Comparison of ENCODE assay signal across 20 mouse cellular contexts in the genomic region with DNA sequence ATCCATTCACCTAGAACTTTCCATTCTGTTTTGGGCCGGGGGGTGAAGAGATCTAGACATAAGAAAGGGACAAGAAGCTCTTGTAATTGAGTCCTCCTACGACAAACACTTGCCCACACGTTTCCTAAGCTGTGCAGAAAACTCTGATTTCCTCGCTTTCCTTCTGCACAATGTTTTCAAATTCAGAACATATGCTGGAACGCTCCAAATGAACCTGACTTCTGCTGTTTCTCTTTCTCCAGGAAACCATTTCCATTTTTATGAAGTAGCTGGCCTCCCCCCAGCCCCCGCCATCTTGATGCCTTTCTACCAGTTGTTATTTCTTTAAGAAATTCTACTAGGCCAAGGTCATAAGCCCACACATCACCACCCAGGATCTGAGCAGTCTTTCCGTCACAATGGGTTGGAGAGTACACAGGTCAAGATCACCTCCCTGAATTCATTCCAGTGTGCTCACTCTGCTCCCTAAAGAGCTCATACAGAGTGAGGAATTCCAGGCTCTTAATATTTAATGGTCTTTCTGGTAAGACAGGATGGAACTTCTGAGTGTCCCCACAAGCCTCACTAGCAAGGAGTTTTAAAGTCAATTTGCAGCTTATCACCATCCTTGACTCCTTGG.
A peak's percentile ranks its signal among the peaks of the same experiment; 100 is the strongest.
DNase-seq lines count a peak whose midpoint lies in the region; ATAC-seq and TF ChIP-seq lines count a peak whose summit lies in the region.
"Had no signal": no experiment of that assay in that cellular context is flagged by ENCODE, and none has a peak within 500 bp of the region (broad histone marks: within the 10 kb centered on the region; RNA-seq: fewer than 3 reads in every experiment).

No protein-coding gene starts in this region.

- TF ChIP-seq POLR2A in limb, embryonic 14.5 days (IDR thresholded peaks at IDR 0.05; ENCODE audit: borderline replicate concordance, extremely low read depth, insufficient read depth, insufficient read length), result no peak

- TF ChIP-seq CTCF in forebrain, postnatal 0 days (IDR thresholded peaks at IDR 0.05; ENCODE audit: low read depth), result no peak

- no peaks in the 10 kb centered on the region for H3K36me3 ChIP-seq in forebrain, postnatal 0 days (ENCODE audit: insufficient read depth)
- H3K36me3 ChIP-seq in forebrain, embryonic 12.5 days (replicated peaks), result no peaks in the 10 kb centered on the region
- H3K36me3 ChIP-seq in limb, embryonic 14.5 days (ENCODE audit: control insufficient read depth, insufficient read depth, low read length), result no peaks in the 10 kb centered on the region
- H3K36me3 ChIP-seq in intestine, embryonic 15.5 days, result no peaks in the 10 kb centered on the region
- H3K36me3 ChIP-seq: embryonic facial prominence, embryonic 12.5 days; forebrain, embryonic 10.5 days; hindbrain, embryonic 15.5 days; midbrain, embryonic 12.5 days; stomach, embryonic 15.5 days had no signal

- H3K4me3 ChIP-seq in forebrain, postnatal 0 days (ENCODE audit: low read depth, low read length), result no peak overlapping the region
- no peak overlapping the region for H3K4me3 ChIP-seq in forebrain, embryonic 12.5 days (replicated peaks)
- no peak overlapping the region for H3K4me3 ChIP-seq in limb, embryonic 14.5 days (replicated peaks; ENCODE audit: low read length)
- H3K4me3 ChIP-seq in intestine, embryonic 15.5 days (replicated peaks), result no peak overlapping the region
- H3K4me3 ChIP-seq: embryonic facial prominence, embryonic 12.5 days; forebrain, embryonic 10.5 days; hindbrain, embryonic 15.5 days; midbrain, embryonic 12.5 days; myocyte; stomach, embryonic 15.5 days had no signal

- H3K27me3 ChIP-seq in forebrain, postnatal 0 days (ENCODE audit: insufficient read depth, low read length), result no peaks in the 10 kb centered on the region
- H3K27me3 ChIP-seq in forebrain, embryonic 12.5 days, result no peaks in the 10 kb centered on the region
- no peaks in the 10 kb centered on the region for H3K27me3 ChIP-seq in limb, embryonic 14.5 days (ENCODE audit: control insufficient read depth, insufficient read depth, low read length)
- H3K27me3 ChIP-seq in intestine, embryonic 15.5 days (replicated peaks), result no peaks in the 10 kb centered on the region
- H3K27me3 ChIP-seq: embryonic facial prominence, embryonic 12.5 days; hindbrain, embryonic 15.5 days; midbrain, embryonic 12.5 days; stomach, embryonic 15.5 days had no signal

- H3K27ac ChIP-seq in forebrain, postnatal 0 days (ENCODE audit: low read depth, low read length), result no peak overlapping the region
- no peak overlapping the region for H3K27ac ChIP-seq in forebrain, embryonic 12.5 days
- H3K27ac ChIP-seq in limb, embryonic 14.5 days (replicated peaks; ENCODE audit: low read depth, low read length), result no peak overlapping the region
- no peak overlapping the region for H3K27ac ChIP-seq in intestine, embryonic 15.5 days
- H3K27ac ChIP-seq: embryonic facial prominence, embryonic 12.5 days; forebrain, embryonic 10.5 days; hindbrain, embryonic 15.5 days; macrophage; midbrain, embryonic 12.5 days; stomach, embryonic 15.5 days had no signal

- H3K9me3 ChIP-seq in forebrain, postnatal 0 days (ENCODE audit: low read length), result no peaks in the 10 kb centered on the region
- H3K9me3 ChIP-seq in forebrain, embryonic 12.5 days, result no peaks in the 10 kb centered on the region
- no peaks in the 10 kb centered on the region for H3K9me3 ChIP-seq in limb, embryonic 14.5 days (ENCODE audit: control insufficient read depth, low read length)
- no peaks in the 10 kb centered on the region for H3K9me3 ChIP-seq in intestine, embryonic 15.5 days
- H3K9me3 ChIP-seq: embryonic facial prominence, embryonic 12.5 days; forebrain, embryonic 10.5 days; hindbrain, embryonic 15.5 days; midbrain, embryonic 12.5 days; stomach, embryonic 15.5 days had no signal

- ATAC-seq in forebrain, postnatal 0 days, result peak; percentile 32; the same call in 1 of the 2 replicates
- no peak for ATAC-seq in forebrain, embryonic 12.5 days (ENCODE audit: low FRiP score)
- peak; percentile 41; the same call in 1 of the 2 replicates for ATAC-seq in limb, embryonic 14.5 days (ENCODE audit: low FRiP score, low read depth)
- no peak for ATAC-seq in intestine, embryonic 15.5 days

- no peak overlapping the region for H3K9ac ChIP-seq in forebrain, postnatal 0 days
- H3K9ac ChIP-seq in forebrain, embryonic 12.5 days, result no peak overlapping the region
- H3K9ac ChIP-seq in limb, embryonic 14.5 days (ENCODE audit: low read depth, low read length, severe bottlenecking), result no peak overlapping the region
- no peak overlapping the region for H3K9ac ChIP-seq in intestine, embryonic 15.5 days
- H3K9ac ChIP-seq: embryonic facial prominence, embryonic 12.5 days; hindbrain, embryonic 15.5 days; midbrain, embryonic 12.5 days; stomach, embryonic 15.5 days had no signal

- H3K4me2 ChIP-seq in forebrain, postnatal 0 days (ENCODE audit: low read depth), result no peak overlapping the region
- H3K4me2 ChIP-seq in forebrain, embryonic 12.5 days, result no peak overlapping the region
- no peak overlapping the region for H3K4me2 ChIP-seq in limb, embryonic 14.5 days (replicated peaks; ENCODE audit: low read depth, low read length, severe bottlenecking)
- H3K4me2 ChIP-seq in intestine, embryonic 15.5 days (replicated peaks), result no peak overlapping the region
- H3K4me2 ChIP-seq: embryonic facial prominence, embryonic 12.5 days; hindbrain, embryonic 15.5 days; midbrain, embryonic 12.5 days; stomach, embryonic 15.5 days had no signal

- no peak for DNase-seq in forebrain, postnatal 0 days
- peak; percentile 77 for DNase-seq in brain, adult 2 months (ENCODE audit: low read depth, low spot score)
- peak; percentile 12 to 16 for DNase-seq in layer of hippocampus, postnatal 36 days
- DNase-seq in limb, embryonic 14.5 days (ENCODE audit: low spot score), result peak; percentile 38
- DNase-seq in kidney, postnatal 10 days, result no peak
- no peak for DNase-seq in cerebellum, adult 9-11 months
- DNase-seq: heart, postnatal 10 days; kidney, adult 11 months; kidney, postnatal 25 days; lung, adult 2 months; thymus, postnatal 36 days had no signal

- H3K4me1 ChIP-seq in forebrain, postnatal 0 days (ENCODE audit: insufficient read depth), result no peaks in the 10 kb centered on the region
- no peaks in the 10 kb centered on the region for H3K4me1 ChIP-seq in forebrain, embryonic 12.5 days
- 0 out of 2 replicates have a peak, but pooled peaks cover 6% of the 10 kb centered on the region for H3K4me1 ChIP-seq in limb, embryonic 14.5 days (ENCODE audit: control insufficient read depth, insufficient read depth, low read length)
- H3K4me1 ChIP-seq in intestine, embryonic 15.5 days (replicated peaks), result no peaks in the 10 kb centered on the region
- H3K4me1 ChIP-seq: embryonic facial prominence, embryonic 12.5 days; forebrain, embryonic 10.5 days; hindbrain, embryonic 15.5 days; midbrain, embryonic 12.5 days; stomach, embryonic 15.5 days had no signal

- WGBS in forebrain, postnatal 0 days, result 75% methylated on average over 7 of the region's 7 CpGs
- WGBS in forebrain, embryonic 12.5 days, result 82% methylated on average over 7 of the region's 7 CpGs
- WGBS in limb, embryonic 14.5 days, result 39% methylated on average over 7 of the region's 7 CpGs
- WGBS in intestine, embryonic 15.5 days, result 87% methylated on average over 7 of the region's 7 CpGs

Comparison
In these comparisons a context has a peak if more than half of its experiments do, and no peak if none do; other contexts are left out.
1. ATAC-seq: peak in forebrain, postnatal 0 days (single experiment) and limb, embryonic 14.5 days (single experiment); none in forebrain, embryonic 12.5 days (single experiment) and intestine, embryonic 15.5 days (single experiment).
2. DNase-seq: peak in brain, adult 2 months (single experiment), layer of hippocampus, postnatal 36 days (2 of 2) and limb, embryonic 14.5 days (single experiment); none in forebrain, postnatal 0 days (single experiment), kidney, postnatal 10 days (single experiment) and cerebellum, adult 9-11 months (single experiment).